Mouse (Mus musculus): Measurements from ENCODE around the gene Gsc2. TPM values are rescaled to one million over a fixed set of nuclear protein-coding genes. Genes with fewer than 3 reads are reported as not detected.
A peak's percentile ranks its signal among the peaks of the same experiment; 100 is the strongest.

Gsc2 gene
- polyA plus RNA-seq, 1 experiment from 2014 or later, result 1.4 TPM

DNA sequence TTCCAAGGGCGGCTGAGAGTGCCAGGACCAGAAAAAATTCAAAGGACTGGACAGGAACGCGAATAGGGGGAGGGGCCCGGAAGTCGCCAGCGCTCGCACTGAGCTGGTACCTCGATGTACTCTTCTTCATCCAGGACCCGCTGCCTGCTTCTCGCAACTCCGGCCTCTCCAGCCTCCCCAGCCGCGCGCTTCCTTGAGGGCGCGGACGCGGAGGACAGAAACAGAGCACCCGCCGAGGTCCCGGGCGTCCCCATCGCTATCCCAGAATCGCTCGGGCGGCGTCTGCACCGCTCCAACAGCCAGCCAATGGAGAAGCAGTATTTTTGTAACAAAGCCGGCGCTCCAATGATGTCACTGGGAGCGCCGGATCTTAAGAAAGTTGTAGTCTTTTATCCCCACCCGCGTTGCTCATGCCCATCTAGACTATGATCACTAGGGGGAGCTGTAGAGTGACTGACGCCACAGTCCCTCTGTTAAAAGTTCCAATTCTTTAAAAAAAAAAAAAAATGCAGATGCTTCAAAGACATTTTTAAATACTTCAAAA is 3.7 kb downstream of the Gsc2 start, which contains the start of gene Ess2:
TSS of gene Ess2 (minus strand) at position 297 of the 544 bp plus-strand sequence.
- Histone ChIP-seq H3K36me3 (peaks cover 34% of the 10 kb centered on the region), H3K9me3 (replicated peaks) (no peaks in the 10 kb centered on the region), H3K27me3 (ENCODE audit: low read depth, poor library complexity, severe bottlenecking) (peaks cover 46% of the 10 kb centered on the region), H3K4me1 (peaks cover 26% of the 10 kb centered on the region), H3K4me3 (peak within 1 kb of the TSS; percentile 90), H3K27ac (replicated peaks) (peak within 1 kb of the TSS; percentile 94)
- WGBS, result under 1% methylated on average over 35 of the region's 35 CpGs
- peak; percentile 90 for DNase-seq (ENCODE audit: low spot score)

DNA sequence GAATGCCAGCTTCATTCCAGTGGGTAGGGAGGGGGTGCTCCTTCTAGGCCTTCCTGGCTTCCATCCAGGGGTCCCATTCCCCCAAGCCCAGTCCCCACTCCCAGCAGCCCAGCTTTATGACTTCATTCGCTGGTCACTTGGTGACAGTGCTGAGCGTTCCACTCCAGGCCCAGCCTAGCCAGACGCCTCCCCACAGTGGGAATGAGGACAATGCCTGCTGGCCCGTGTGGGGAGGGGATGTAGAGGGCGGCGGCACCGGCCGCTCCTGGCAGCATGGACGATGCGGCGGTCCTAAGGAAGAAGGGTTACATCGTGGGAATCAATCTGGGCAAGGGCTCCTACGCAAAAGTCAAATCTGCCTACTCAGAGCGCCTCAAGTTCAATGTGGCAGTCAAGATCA is 16.4 kb downstream of the Gsc2 start, which contains the start of the genes Dgcr2 and Tssk2:
TSS of gene Dgcr2 (minus strand) at position 101 of the 400 bp plus-strand sequence.
TSS of gene Tssk2 (plus strand) at position 176 of the 400 bp plus-strand sequence.
- no peaks in the 10 kb centered on the region for H3K27me3 ChIP-seq (ENCODE audit: low read depth, poor library complexity, severe bottlenecking)
- no peak within 1 kb of the TSS for H3K4me3 ChIP-seq
- no peaks in the 10 kb centered on the region for H3K4me1 ChIP-seq
- H3K36me3 ChIP-seq, result peaks cover 56% of the 10 kb centered on the region
- 94% methylated on average over 14 of the region's 14 CpGs for WGBS
- no peak for DNase-seq (ENCODE audit: low spot score)
- no peaks in the 10 kb centered on the region for H3K9me3 ChIP-seq (replicated peaks)
- H3K27ac ChIP-seq (replicated peaks), result no peak within 1 kb of the TSS

DNA sequence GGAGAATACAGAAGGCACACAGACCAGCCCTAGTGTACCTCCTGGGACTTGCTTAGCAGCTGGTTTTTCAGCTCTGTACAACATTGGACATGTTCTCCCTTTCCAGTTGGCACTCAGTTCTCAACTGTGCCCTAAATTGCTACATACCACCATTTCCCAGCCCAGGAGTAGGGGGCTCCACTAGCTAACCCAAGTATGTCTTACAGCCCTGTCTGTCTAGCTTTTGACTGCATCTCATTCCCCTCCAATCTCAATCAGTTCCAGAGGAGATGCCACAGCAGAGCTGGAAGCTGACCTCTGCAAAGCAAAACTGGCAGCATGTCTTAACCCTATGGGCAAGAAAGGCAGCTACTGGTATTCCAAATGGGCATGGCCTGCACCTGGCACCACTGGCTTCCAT is 18.8 kb downstream of the Gsc2 start:
- H3K9me3 ChIP-seq (replicated peaks), result no peaks in the 10 kb centered on the region
- H3K4me3 ChIP-seq, result no peak overlapping the region
- no peaks in the 10 kb centered on the region for H3K27me3 ChIP-seq (ENCODE audit: low read depth, poor library complexity, severe bottlenecking)
- DNase-seq (ENCODE audit: low spot score), result no peak
- H3K27ac ChIP-seq (replicated peaks), result no peak overlapping the region
- H3K36me3 ChIP-seq, result peaks cover 32% of the 10 kb centered on the region
- peaks cover 9% of the 10 kb centered on the region for H3K4me1 ChIP-seq

DNA sequence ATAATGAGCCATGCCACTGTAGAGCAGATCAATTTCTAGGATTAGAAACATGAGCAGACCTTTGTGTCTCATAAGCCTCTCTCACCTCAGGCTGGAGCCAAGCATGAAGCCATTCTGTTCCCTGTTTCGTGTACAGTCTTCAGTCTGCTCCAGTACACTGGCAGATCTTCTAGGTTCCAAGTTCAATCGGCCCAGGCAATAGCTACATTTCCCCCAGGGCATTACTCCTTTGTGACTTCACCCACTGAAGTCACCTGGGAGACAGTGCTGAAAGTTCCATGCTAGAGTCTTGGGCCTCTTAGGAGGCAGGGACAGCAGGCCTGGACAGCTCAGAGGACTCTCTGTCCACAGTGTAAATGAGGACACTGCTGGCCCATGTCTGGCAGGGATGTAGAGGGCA is 20.9 kb downstream of the Gsc2 start, which contains the start of gene Tssk1:
TSS of gene Tssk1 (plus strand) at position 301 of the 400 bp plus-strand sequence.
- Histone ChIP-seq H3K36me3 (peaks cover 15% of the 10 kb centered on the region), H3K27me3 (ENCODE audit: low read depth, poor library complexity, severe bottlenecking) (no peaks in the 10 kb centered on the region), H3K4me1 (peaks cover 24% of the 10 kb centered on the region), H3K9me3 (replicated peaks) (no peaks in the 10 kb centered on the region), H3K27ac (replicated peaks) (no peak within 1 kb of the TSS), H3K4me3 (no peak within 1 kb of the TSS)
- WGBS, result 88% methylated on average over 2 of the region's 2 CpGs
- DNase-seq (ENCODE audit: low spot score), result no peak

DNA sequence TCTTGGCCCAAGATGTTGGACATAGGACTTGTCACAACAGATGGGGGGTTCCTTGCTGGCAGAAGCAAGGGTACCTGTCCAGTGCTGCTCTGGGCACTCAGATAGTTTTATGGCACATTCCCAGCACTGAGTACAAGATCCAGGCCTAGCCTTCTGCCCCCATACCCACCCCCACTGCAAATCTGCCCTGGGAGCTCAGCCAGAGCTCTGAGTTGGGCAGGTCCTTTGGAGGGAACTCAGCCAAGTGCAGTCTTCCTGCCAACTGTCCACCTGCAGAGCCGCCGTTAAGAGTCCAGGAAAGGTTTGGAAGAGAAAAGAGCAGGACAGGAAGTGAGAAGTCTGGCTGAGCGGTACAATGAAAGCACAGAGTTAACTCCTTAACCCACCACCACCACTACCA is 22.3 kb downstream of the Gsc2 start:
- no peaks in the 10 kb centered on the region for H3K9me3 ChIP-seq (replicated peaks)
- WGBS, result 82% methylated on average over 3 of the region's 3 CpGs
- peaks cover 5% of the 10 kb centered on the region for H3K36me3 ChIP-seq
- DNase-seq (ENCODE audit: low spot score), result no peak
- H3K27me3 ChIP-seq (ENCODE audit: low read depth, poor library complexity, severe bottlenecking), result no peaks in the 10 kb centered on the region
- no peak overlapping the region for H3K4me3 ChIP-seq
- no peak overlapping the region for H3K27ac ChIP-seq (replicated peaks)
- H3K4me1 ChIP-seq, result peaks cover 24% of the 10 kb centered on the region

DNA sequence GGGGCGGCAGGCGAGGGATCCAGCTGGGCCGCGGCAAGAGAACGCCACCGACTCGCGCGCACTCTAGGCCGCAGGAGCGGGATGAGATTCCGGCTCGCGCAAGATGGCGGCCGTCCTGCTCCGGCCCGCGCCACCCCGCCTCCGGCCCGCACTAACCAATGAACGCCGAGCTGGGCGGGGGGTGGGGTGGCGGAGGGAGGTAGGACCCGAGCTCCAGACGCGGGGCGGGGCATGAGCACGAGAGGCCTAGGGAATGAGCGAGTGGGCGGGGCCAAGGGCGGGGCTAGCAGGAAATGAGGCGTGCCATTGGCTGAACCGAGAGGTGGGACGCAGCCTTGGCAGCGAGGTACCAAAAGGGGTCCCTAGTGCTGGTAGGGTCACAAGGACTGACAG is 23.3 kb downstream of the Gsc2 start, which contains the start of gene Gm20518:
TSS of gene Gm20518 (minus strand) at position 105 of the 393 bp plus-strand sequence.
- peaks cover 27% of the 10 kb centered on the region for H3K4me1 ChIP-seq
- peak within 1 kb of the TSS; percentile 98 for H3K27ac ChIP-seq (replicated peaks)
- under 1% methylated on average over 38 of the region's 38 CpGs for WGBS
- peak within 1 kb of the TSS; percentile 91 for H3K4me3 ChIP-seq
- H3K27me3 ChIP-seq (ENCODE audit: low read depth, poor library complexity, severe bottlenecking), result no peaks in the 10 kb centered on the region
- peak; percentile 100 for DNase-seq (ENCODE audit: low spot score)
- peaks cover 5% of the 10 kb centered on the region for H3K36me3 ChIP-seq
- no peaks in the 10 kb centered on the region for H3K9me3 ChIP-seq (replicated peaks)

DNA sequence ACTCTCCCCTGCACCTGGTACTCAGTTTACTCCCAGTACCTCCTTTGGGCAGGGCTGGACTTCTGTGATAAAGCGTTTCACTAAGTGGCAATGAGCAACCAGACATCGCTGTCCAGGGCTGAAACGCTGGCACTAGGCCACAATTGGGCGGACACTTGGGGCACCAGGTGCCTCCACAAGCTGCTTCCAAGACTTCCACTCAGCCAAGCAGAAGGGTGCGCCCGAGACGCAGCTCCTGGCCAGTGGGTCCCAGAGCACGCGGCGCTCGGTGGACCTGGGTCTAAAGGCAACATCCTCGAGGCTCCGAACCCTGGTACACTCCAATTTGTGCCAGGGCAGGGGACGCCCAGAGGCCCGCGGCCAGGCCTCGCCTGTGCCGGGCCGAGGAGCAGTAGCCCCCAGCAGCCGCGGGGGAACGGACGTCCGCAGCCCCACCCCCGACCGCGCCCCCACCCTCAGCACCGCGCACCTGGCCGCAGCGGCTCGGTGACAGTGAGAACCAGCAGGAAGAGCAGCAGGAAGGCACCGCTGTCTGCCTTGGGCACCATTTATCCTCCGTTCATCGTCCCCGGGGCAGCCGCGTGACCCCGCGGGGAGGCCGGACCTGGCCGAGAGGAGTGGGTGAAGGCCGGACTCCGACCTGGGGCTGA is 23.8 kb downstream of the Gsc2 start:
- Histone ChIP-seq H3K36me3 (peaks cover 7% of the 10 kb centered on the region), H3K9me3 (replicated peaks) (no peaks in the 10 kb centered on the region), H3K4me1 (peaks cover 28% of the 10 kb centered on the region), H3K27ac (replicated peaks) (peak overlapping the region; percentile 98), H3K4me3 (peak overlapping the region; percentile 91), H3K27me3 (ENCODE audit: low read depth, poor library complexity, severe bottlenecking) (no peaks in the 10 kb centered on the region)
- under 1% methylated on average over 44 of the region's 44 CpGs for WGBS
- DNase-seq (ENCODE audit: low spot score), result no peak

DNA sequence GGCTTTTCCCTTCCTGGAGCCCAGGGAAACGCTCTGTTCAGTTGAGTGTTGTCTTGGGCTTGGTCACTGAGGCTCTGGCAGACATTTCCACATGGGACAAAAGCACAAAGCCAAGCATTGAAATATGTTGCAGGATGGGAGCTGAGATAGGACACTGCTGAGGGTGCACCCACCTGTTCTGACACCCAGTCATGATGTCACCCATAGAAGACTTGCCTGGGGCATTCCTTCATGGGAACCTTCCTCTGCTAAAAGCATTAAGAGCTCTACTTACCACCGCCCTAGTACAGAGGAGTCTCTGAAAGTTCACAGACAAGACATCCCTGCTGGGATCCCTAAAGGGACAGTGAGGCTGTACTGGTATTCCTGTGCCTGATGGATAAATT is 24.5 kb downstream of the Gsc2 start:
- H3K4me1 ChIP-seq, result peaks cover 30% of the 10 kb centered on the region
- H3K27ac ChIP-seq (replicated peaks), result peak overlapping the region; percentile 98
- H3K27me3 ChIP-seq (ENCODE audit: low read depth, poor library complexity, severe bottlenecking), result no peaks in the 10 kb centered on the region
- WGBS, result 61% methylated on average over 2 of the region's 2 CpGs
- H3K9me3 ChIP-seq (replicated peaks), result no peaks in the 10 kb centered on the region
- H3K36me3 ChIP-seq, result peaks cover 14% of the 10 kb centered on the region
- DNase-seq (ENCODE audit: low spot score), result no peak
- H3K4me3 ChIP-seq, result peak overlapping the region; percentile 91

DNA sequence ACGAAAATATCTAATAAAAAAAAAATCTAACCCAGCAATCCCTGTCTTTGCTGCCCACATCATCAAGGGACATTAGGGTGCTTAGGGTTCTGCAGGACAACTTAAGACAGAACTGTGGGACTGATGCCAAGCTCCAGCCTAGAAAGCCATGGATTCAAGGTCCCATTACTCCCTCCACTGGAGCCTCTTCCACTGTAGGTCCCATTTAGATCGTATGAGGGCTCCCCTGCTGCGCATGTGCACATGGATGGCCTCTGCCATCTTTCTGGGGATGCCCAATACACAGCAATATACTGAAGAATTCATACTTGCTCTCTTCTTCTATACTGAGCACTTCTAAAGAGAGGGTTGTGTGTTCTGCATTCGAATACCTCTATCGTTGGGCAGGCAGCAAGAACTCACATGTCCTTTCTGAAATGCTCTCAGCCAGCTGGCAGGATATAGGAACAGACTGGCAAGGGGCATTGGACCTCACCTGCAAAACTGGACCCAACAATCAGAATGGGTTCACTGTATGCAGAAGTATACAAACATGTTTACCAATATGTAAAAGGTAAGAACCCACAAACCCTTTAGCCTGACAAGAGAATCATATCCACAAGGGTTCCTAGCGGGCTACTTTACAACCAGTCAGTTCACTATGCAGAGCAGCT is 25.0 kb downstream of the Gsc2 start:
- no peak overlapping the region for H3K27ac ChIP-seq (replicated peaks)
- 92% methylated on average over 6 of the region's 6 CpGs for WGBS
- peak overlapping the region; percentile 91 for H3K4me3 ChIP-seq
- H3K27me3 ChIP-seq (ENCODE audit: low read depth, poor library complexity, severe bottlenecking), result no peaks in the 10 kb centered on the region
- peaks cover 30% of the 10 kb centered on the region for H3K4me1 ChIP-seq
- H3K9me3 ChIP-seq (replicated peaks), result no peaks in the 10 kb centered on the region
- H3K36me3 ChIP-seq, result peaks cover 19% of the 10 kb centered on the region
- no peak for DNase-seq (ENCODE audit: low spot score)

DNA sequence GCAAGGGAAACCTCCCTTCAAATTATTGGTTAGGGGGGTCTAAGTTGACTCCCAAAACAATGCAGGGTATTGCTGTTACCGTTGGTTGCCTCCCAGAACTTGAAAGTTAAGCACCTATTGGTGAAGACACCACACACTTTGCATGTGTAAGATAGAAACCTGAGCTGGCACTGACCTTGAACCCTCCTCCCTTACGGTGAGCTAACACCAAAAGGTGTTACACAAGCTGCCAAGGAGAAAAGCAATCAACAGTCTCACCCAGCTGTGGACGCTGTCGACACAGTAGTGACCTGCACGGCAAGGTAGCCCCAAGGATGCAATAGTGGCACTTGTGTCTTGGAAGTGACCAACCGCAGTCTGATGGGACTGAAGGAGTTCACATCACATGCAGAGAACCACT is 30.7 kb downstream of the Gsc2 start:
- Histone ChIP-seq H3K36me3 (peaks cover 59% of the 10 kb centered on the region), H3K4me3 (no peak overlapping the region), H3K4me1 (peaks cover 6% of the 10 kb centered on the region; the same call in 1 of the 2 replicates), H3K9me3 (replicated peaks) (no peaks in the 10 kb centered on the region), H3K27ac (replicated peaks) (no peak overlapping the region), H3K27me3 (ENCODE audit: low read depth, poor library complexity, severe bottlenecking) (no peaks in the 10 kb centered on the region)
- no peak for DNase-seq (ENCODE audit: low spot score)
- 88% methylated on average over 6 of the region's 6 CpGs for whole genome bisulfite sequencing

DNA sequence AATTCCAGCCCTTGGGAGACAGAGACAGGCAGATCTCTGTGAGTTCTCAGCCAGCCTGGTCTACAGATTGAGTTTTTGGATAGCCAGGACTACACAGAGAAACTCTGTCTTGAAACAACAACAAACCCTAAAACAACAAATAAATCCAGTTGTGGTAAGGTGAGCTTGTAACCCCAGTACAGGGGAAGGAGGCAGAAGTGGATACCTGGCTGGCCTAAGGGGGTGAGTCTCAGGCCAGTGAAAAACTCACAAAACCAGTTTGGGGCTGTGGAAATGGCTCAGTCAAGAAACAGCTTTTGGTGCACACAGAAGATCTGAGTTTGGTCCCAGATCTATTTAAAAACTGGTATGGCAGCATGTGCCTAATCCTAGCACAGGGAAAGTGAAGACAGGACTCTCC is 32.7 kb downstream of the Gsc2 start:
- DNase-seq (ENCODE audit: low spot score), result no peak
- H3K4me3 ChIP-seq, result no peak overlapping the region
- no peak overlapping the region for H3K27ac ChIP-seq (replicated peaks)
- H3K36me3 ChIP-seq, result peaks cover 78% of the 10 kb centered on the region
- peaks cover 6% of the 10 kb centered on the region; the same call in 1 of the 2 replicates for H3K4me1 ChIP-seq
- H3K27me3 ChIP-seq (ENCODE audit: low read depth, poor library complexity, severe bottlenecking), result no peaks in the 10 kb centered on the region
- H3K9me3 ChIP-seq (replicated peaks), result no peaks in the 10 kb centered on the region

DNA sequence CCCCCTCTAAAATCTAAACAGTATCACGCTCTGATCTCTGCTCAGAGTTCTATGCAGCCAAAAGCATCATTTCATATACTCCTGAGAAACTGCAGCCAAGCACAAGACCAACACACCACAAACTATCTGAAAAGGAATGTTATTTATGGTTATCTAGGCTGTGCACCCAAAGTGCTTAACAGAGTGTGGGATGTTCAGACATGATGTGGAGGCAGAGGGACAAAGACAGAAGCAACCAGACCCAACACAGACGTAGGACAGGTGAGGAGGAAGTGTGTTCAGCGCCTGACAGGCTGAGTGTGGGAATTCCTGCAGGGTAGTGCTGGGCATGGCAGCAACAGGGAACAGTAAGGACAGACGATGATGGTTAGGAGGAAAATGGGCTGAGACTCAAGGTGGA is 35.3 kb downstream of the Gsc2 start:
- Histone ChIP-seq H3K4me1 (no peaks in the 10 kb centered on the region), H3K36me3 (peaks cover 73% of the 10 kb centered on the region), H3K9me3 (replicated peaks) (no peaks in the 10 kb centered on the region), H3K4me3 (no peak overlapping the region), H3K27ac (replicated peaks) (no peak overlapping the region), H3K27me3 (ENCODE audit: low read depth, poor library complexity, severe bottlenecking) (no peaks in the 10 kb centered on the region)
- 95% methylated on average over 4 of the region's 4 CpGs for WGBS
- no peak for DNase-seq (ENCODE audit: low spot score)

DNA sequence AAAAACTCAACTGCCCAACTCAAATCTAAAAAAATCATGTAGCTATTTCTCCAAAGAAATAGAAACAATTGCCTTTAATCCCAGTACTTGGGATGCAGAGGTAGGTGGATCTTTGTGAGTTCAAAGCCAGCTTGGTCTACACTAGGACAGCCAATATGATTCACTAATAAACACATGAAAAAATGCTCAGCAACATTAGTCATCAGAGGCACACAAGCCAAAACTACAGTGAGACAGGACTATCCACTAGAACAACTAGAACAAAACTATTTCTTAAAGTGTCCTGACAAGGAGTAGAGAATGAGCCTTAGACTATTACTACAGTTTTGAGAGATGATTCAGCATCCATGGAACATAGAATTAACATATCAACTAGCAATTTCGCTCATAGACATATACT is 38.8 kb downstream of the Gsc2 start:
- WGBS, result 93% methylated on average over 1 of the region's 1 CpGs
- Histone ChIP-seq H3K27me3 (ENCODE audit: low read depth, poor library complexity, severe bottlenecking) (no peaks in the 10 kb centered on the region), H3K27ac (replicated peaks) (no peak overlapping the region), H3K9me3 (replicated peaks) (no peaks in the 10 kb centered on the region), H3K4me1 (no peaks in the 10 kb centered on the region), H3K36me3 (peaks cover 65% of the 10 kb centered on the region), H3K4me3 (no peak overlapping the region)
- no peak for DNase-seq (ENCODE audit: low spot score)

Measured in midbrain, embryonic 10.5 days (tissue).